Mouse (Mus musculus) small intestine, adult 2 months (tissue): ENCODE results near the gene Polr1c.

Experiments
- CTCF ChIP-seq: fragments of 200-500 bp; IDR thresholded peaks from 2 replicates; pipeline ENCODE4 v1.5.1; 2012; ENCODE audit warnings: low read depth, mild to moderate bottlenecking, control low read depth, inconsistent platforms, low read length, moderate library complexity, mixed read lengths; ENCODE audit not compliant: insufficient replicate concordance, insufficient read length; ENCODE audit errors: extremely low read depth
- POLR2A ChIP-seq: fragments of 200-500 bp; IDR thresholded peaks from 2 replicates; pipeline ENCODE4 v1.6.1; 2012; ENCODE audit warnings: low read depth, mild to moderate bottlenecking, control low read depth, inconsistent platforms, low read length, moderate library complexity

GRCm38 (mm10) chr17:46203078-46203477 lies 44.8 kb downstream of the Polr1c start:
- TF ChIP-seq CTCF (no peak), POLR2A (no peak)
